Mouse (Mus musculus) kidney, postnatal 14 days (tissue): ENCODE measurements around the gene Brip1.
A peak's percentile ranks its signal among the peaks of the same experiment; 100 is the strongest.

ENCODE experiments used
- DNase-seq: peaks from one replicate; pipeline ENCODE4 v3.0.0; 2022; ENCODE audit warnings: mixed read lengths

Brip1 gene

DNA sequence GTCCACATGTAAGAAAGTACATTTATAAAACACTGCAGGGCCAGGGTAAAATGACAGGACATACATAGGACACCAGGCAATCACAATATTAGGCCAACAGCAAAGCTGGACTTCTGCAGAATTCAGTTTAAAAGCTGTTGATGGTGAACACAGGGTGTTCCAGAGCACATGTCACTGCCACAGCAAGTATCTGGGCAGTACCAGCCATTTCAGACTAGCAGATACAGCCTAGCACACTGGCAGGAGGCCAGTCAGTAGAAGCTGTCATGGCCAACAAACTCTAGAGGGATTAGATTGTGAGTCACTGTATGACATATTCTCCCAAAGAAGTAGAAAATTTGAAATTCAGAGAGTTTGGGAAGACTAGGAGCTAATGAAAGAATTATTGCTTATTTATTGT, 94.4 kb downstream of the Brip1 start:
- DNase-seq = peak; percentile 10

DNA sequence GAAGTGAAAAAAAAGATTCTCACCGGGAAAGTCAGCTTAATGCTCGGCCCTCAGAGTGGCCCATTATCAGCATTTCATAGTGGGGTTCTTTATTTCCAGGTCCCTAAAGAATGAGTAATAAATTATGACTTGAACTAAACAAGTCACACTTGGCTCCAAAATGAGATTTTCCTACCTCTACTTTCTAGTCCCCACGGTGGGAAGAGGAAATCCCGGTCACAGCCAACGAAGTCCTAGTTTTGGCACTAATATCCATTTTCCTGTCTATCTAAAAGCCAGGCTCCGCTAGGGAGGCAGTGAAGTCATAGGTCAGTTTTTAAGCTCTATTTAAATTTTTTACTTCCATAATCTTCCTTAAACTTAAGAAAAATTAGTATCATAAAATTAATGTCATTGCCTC, 99.8 kb downstream of the Brip1 start:
- DNase-seq = peak; percentile 47

DNA sequence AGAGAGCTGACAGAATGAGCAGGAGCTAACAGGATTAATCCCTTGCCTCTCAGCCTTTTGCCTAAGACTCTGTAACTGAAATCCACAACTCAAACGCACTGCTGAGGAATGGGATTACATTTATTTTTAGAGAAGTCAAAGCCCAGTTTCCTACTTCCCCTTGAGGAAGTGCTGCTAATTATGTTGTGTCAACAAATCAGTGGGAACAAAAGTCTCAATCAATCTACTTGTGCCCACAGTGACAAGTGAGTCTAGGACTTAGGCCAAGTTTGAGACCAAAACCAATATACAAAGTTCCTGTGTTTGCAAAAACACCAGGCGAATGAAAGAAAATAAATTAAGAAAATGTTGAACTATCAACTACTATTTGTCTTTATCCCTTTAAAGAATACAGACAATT, 101.7 kb downstream of the Brip1 start:
- peak; percentile 36 for DNase-seq

DNA sequence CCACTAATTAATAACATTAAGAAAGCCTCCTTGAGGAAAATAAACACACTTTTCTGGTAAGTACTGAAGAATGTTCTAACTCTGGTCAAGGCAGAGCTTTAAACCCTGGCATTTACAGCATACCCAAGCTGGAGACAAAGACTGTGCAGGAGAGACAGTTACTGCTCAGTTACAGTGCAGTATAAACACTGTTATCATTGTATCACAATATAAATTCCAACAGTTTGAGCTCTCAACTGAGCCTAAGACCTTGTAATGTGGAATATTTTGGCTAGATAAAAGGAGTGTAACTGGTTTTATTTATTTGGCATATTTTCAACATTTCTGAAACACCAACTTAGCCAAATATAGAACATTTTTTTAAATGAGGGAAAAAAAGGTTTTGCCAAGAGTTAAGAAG, 112.2 kb downstream of the Brip1 start:
- no peak for DNase-seq

DNA sequence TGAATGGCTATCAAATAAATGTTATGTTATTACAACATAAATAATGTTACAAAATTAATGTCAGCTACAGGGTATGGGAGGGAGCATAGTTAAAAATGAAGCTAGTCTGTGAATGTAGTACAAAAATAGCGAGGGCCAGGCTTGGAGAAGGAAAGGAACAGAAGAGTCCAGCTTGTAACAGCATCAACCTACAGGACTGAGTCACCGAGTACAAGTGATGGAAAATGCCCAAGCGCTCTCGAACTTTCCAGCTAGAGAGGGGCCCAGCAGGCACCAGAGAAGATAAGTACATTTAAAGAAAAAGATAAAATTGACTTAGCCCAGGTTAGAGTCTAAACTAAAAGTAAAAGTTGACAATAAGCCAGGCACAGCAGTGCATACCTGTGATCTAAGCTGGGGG, 116.5 kb downstream of the Brip1 start:
- no peak for DNase-seq

DNA sequence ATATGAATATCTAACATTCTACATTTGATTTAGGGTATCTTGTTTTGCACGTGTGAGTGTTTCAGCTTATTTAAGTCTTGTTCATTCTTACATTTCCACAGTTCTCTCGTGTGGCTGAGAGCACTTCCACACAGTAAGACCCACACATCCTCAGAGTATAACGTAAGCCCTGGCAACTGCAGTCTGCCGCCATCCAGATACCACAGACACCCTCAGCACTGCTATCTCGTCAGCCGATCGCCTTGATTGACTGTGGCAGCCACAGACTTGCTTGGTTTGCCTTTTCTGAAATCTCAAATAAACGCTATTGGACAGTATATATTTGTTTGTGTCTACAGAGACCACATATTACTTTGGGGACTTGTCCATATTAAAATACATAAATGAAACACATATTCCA, 123.0 kb downstream of the Brip1 start:
- DNase-seq = no peak

DNA sequence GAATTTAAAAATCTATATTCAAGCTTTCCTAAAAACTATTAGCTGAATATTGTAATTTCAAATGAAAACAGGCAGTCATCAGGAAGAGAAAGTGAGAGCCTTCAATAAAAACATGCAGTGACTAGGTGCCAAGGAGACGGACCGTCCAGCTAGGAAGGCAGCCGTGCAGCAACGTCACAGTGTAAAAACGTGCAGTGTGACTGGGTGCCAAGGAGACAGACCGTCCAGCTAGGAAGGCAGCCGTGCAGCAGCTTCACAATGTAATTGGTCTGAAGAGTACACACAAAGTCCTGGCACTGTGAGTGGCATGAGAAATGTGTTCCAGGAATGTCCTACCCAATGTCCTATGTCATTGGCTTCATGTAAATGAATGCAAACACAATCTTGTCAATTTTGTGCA, 124.0 kb downstream of the Brip1 start:
- DNase-seq = no peak

DNA sequence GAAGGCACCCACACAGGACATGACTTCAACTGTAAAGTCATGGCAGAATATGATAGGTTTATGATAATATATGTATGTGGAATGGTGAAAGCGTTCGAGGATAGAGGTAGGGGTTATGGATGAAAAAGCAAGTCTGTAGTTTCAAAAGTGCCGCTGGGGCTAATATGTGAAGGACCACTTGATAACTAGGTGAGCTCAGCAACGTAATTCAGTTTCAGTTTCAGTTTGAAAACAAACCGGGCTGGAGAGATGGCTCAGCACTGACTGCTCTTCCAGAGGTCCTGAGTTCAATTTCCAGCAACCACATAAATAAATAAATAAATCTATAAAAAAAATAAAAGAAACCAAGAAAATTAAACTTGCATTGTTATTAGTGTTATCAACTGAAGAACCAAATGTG, 124.6 kb downstream of the Brip1 start:
- DNase-seq = no peak

DNA sequence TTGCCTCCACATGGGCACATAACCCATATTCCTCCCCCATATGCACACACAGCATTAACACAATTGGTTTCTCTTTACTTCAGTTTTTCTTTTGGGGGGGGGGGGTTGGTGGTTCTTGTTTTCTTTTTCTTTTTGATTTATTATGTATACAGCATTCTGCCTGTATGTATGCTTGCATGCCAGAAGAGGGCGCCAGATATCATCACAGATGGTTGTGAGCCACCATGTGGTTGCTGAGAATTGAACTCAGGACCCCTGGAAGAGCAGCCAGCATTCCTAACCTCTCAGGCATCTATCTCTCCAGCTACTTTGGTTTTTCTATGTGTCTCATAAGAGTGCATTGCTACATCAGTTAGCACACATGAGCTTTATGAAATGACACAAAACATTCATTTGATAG, 125.6 kb downstream of the Brip1 start:
- DNase-seq = no peak

DNA sequence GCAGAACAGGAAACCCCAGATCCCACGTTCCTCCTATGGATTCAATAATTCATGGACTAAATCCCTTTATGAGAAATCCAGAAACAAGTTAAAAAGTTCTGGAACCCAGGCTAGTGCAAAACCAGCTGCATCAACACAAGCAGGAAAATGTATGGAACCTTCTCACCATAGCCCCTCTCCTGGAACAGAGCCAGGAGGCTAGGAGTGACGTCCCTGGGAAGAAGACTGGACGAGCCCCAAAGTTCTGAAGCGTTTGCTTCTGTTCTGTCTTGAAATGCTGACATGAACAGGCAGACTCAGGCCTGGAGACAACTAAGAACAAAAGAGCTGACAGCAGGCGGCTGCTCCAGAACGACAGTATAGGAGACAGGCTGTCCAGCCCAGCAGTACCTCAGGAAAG, 132.3 kb downstream of the Brip1 start:
- DNase-seq = no peak

DNA sequence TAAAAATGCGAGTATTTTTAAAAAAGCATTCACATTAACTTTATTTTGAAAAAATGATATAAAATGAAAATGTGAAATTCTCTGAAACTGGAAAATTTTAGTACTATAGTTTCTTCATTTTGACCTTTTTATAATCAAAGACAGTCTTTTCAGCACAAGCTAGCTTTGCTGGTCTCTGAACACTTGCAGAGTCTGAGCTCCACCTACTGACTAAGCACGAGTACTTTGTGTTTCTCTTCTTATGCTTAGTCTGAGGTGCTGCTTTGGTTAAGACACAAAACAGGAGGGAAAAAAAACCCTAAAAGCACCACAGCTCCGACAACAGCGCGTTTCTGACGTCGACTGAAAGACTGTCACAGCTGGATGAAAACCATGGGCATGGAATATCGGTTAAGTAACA, 133.8 kb downstream of the Brip1 start:
- peak; percentile 7 for DNase-seq

DNA sequence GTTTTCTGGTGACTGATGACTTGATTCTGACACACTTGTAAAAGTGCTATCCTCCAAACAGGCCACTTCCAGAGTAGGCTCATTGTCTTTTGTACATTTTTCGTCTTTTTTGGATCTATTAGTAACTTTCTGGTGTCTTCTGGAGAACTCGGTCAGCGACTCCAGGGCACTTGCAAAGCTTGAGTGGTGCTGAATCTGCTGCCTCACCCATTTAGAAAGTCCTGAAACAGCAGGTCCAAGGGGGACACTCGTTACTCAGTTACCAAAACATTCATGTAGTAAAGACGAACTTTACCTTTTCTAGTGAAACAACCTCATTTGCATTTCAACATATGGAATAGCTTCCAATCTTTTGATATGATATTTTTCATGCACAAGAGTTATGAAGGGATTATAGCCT, 136.1 kb downstream of the Brip1 start:
- peak; percentile 42 for DNase-seq

DNA sequence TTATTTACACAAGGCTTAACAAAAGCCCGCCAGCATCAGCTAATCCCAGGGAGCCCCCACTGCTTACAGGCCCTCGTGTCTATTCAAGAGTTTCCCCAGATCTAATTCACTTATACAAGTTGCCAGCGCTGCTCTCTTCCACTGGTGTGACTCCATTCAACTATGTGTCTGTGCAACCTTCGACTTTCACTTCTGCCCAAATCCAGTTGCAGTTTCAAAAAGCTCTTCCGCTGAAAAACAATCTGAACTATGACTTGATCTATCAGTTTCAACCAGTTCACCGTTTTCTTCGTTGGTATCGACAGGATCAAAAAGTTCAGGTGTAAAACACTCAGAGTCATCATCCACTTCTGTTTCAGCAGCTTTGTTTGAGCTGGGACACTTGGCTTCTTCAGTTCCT, 139.8 kb downstream of the Brip1 start:
- DNase-seq = no peak

DNA sequence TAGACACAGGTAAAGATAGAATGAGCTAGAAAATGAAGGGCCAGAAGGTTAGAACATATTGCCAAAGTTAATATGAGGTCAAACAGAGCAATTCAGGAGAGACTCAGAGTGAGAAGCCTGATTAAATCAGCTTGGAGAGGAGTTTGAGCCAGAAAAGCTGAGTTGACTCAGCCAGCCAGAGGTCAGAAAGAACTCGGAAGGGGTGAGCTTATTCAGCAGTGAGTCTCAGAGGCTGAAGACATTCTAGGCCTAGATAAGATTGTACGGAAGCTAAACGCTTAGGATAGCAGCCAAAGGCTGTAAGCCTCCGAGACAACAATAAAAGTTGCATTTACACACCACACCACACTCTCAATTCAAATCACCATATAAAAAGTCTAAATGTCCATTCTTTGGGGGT, 141.9 kb downstream of the Brip1 start:
- peak; percentile 20 for DNase-seq

DNA sequence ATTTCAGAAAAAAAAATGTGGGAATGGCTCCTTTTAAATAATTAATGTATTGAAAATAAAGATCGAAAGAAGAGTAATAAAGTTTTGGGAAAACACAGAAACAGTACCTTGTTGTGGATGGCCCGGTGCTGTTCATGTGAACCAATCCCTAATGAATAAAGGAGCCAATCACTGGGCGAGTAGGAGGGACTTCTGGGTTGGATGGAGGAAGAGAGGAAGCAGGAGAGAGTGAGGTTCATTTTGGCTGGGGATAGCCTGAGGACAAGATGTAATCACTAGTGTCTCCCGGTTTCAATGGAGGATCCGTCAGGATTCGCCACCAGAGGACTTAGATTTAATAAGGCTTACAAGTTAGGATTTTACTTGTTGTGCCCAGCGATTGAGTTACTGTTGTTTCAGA, 145.2 kb downstream of the Brip1 start:
- DNase-seq = no peak

DNA sequence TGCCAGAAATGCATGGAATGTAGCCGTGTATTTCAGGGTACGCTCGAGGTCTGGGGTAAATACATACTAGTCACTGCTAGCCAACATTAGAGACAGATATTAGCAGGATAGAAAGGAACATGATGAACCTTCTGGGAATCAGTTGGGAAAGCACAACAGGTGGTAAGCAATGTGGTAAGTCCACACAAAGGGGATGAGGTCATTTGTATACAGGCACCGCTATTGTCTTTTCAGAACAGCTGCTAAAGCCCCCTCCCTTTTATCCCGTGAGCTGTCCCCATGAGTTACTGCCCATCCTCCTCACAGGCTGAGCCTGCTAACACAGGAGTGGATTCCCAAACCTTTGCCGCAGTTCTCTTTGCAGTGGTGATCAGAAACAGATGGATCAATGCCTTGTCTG, 149.6 kb downstream of the Brip1 start:
- no peak for DNase-seq

DNA sequence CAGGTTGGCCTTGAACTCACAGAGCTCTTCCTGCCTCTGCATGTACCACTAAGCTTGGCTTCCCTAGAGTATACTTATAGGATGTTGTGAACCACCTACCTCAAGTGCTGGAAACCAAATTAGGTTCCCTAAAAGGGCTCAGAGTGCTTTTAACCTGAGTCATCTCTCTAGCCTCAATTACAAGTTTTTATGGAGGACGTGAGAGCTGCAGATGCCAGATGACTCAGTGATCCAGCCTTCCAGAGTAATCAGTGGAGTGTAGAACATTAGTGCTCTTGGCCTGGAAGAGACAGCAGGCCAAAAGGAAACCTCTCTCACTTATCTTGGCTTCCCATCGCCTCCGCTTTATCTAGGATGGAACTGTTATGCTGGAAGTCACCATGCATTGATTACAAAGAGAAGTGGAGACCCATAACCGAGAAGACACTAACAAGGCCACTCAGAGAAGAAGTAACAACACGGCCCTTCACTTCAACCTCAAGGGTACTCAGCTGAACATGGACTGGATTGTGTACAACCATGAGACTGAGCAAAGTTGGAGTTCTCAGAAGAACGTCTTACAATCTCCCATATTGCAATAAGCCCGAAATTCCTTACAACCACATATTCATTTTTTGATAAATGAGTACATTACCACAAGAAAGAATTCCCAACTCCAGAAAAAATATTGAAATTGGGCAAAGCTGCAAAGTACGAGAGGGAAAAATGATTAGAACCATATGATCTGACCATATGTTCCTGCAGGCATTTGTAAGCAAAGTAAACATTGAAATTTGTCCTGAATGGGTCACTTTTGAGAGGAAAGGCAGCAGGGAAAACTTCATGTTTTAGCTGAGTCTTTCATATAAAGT, 150.3 kb downstream of the Brip1 start:
- no peak for DNase-seq

DNA sequence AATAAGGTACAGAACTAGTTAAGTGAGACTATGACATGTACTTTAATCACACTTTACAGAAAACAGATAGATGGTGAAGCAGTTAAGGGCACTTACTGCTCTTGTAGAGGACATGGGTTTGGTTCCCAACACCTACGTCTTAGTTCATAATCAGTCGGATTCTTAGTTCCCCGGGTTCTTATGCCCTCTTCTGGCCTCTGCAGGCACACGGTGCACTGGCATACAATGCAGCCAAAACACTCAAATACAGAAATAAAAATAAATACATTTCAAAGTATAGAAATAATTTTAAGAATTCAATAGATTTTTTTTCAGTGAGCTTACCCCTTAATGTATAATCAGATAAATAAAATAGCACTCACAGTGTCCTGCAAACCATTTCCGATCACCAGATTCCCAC, 161.0 kb downstream of the Brip1 start:
- DNase-seq = no peak

DNA sequence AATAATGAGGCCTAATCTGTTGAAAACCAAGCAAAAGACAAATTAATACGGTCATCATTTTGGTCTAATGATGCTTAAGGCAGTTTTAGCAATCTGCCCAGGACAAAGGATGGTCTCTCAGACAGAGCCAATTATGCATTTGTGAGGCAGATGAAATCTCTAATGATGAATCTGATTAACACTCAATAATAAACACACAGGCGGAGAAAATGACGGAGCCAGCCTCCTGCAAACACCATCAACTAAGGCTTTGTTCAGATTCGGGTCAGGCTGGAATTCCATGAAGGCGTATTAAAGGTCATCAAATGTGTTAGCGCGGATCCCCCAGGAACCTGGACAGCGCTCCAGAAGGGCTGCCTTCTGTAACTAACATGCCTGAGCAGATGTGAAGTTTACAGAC, 161.6 kb downstream of the Brip1 start:
- DNase-seq = no peak

DNA sequence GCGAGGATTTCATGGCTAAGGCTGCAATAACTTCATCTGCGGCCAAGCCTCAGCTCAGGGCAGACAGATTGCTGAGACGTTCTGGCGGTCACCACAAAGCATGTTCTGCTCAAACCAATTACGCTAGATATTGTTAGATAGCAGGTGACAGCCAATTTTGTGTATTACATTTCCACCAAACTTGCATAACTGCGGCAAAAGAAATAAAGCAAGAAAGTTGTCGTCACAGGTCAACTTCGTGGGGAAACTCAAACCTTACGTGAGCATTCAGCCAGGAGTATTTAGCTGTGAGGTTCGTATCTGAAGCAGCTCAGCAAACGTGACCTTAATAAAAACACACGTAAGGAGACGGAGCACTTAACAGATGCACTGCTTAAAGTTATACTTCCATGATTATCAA, 162.3 kb downstream of the Brip1 start:
- DNase-seq = no peak

DNA sequence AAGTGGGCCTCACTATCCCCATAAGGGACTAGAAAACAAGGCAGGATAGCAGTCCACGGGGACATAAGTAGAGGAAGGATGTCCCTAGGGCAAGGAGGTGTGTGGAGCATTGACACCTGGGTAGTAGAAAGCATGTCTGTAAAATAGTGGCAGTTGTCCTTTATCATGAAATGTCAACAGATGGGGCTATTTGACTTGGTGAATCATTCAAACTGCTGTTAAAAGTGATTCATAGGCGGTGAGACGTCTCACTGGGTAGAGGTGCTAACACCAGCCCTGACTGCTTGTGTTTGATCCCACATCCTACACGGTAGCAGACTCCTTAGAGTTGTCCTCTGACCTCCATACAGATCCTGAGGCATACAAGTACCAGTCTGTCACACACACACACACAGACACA, 168.1 kb downstream of the Brip1 start:
- DNase-seq = no peak

DNA sequence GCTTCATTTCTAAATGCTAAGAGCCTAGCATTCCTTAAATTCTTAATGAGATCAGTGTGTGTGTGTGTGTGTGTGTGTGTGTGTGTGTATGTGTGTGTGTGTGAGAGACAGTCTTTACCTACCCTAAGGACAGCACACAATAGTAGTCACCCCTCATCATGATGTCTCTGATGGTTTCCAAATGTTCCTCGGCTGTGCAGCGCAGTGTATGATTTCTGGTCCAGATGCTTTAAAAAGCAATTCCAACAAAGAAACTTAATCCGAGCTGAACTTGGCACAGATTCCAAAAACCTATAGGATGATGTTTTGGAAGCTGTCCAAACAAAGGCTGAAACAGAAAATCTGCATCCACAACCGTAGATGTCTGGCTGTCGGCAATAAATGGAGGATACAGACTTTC, 173.0 kb downstream of the Brip1 start:
- no peak for DNase-seq

DNA sequence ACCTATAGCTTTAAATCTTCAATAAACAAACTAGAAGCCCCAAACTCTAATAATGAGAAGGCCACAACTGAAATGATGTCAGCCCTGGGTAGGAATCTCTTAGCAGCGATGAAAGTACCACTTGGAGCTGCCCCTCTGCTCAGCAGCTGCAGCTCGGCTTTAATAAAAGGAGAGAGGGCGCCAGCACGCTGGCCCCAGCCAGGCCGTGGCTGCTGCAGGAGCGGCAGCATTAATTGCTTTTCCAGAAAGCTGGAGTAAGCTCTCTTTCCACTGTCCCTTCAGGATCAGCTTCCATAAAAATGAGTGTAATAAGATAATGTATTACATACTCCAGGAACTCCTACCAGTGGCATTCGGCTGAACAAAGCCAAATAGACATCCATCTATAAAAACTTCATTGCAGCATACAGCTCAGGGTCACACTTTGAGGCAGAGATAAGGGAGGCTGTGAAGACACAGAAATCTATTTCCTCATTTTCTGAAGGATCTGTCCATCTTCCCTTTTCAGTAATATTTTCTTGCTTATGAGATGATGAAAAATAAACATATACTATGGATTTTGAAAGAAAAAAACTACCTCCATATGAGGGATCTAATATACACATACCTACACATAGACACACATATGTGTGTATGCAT, 174.3 kb downstream of the Brip1 start:
- no peak for DNase-seq

DNA sequence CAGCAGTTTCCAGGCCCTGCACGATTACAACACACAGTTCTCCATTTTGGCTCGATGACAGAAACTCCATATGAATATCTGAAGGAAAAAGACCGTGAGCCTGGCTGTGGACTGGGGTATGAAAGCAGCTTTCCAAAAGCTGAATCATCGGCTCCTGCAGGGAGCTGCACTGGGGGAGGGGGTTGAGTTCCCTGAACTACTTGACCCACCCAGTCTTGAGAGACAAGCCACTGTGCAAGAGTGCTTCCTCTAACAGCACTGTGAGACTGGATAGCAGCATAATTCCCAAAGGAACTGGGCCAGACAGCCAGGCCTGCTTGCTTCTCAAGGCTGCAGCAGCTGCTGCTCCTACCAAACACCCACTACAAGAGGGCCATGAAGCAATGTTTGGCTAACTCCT, 178.6 kb downstream of the Brip1 start:
- peak; percentile 40 for DNase-seq

DNA sequence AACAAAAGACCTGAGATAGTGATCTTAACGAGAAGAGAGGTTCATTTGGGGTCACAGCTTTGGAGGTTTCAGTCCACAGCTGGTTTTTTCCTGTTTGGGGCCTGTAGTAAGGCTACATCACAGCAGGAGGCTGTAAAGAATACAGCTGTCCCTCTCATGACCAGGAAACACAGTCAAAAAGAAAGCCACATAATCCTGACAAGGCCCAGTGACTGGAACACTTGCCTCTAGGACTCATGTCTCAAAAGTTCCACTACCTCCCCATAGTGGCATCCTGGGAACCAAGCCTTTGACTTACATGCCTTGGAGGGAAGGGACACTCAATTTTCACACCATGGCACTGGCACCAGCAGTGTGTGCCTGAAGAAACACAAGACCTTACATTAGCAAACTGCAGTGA, 181.0 kb downstream of the Brip1 start:
- DNase-seq = no peak
